Mouse (Mus musculus) forebrain, embryonic 13.5 days (tissue): ENCODE measurements around the gene Muc15. TPM values are rescaled to one million over a fixed set of nuclear protein-coding genes. Genes with fewer than 3 reads are reported as not detected.

Experiments
- polyA plus RNA-seq: library from polyadenylated mRNA; unstranded; fragments of >200 nt; fragmentation: Nextera tagmentation; extraction: Ambion mirVana; gene quantifications from 2 replicates; pipeline ENCODE4 v1.2.1, GENCODE M21; 2015

Gene Muc15
- polyA plus RNA-seq, 1 experiment from 2014 or later: not detected

Other genes with a start within 250 kb of the Muc15 start
- not detected in 2 replicates for gene Slc5a12, start 124.0 kb upstream of the Muc15 start, polyA plus RNA-seq
- gene Ano3, start 229.6 kb downstream of the Muc15 start, polyA plus RNA-seq: 0.61 and 1.2 TPM in 2 replicates